Mouse (Mus musculus): Measurements from ENCODE around the gene Prkcd.

- TF ChIP-seq CTCF (IDR thresholded peaks at IDR 0.05; ENCODE audit: extremely low read depth, insufficient read length, insufficient replicate concordance, low read depth, low read length) = no peak
- no peak for TF ChIP-seq POLR2A (IDR thresholded peaks at IDR 0.05; ENCODE audit: low read depth, low read length)
Measured at GRCm38 (mm10) chr14:30629839-30630238, 3.8 kb upstream of the Prkcd start.

Data from small intestine, adult 2 months (tissue).